Mouse (Mus musculus): ENCODE measurements around the gene Tubb4a. TPM values are rescaled to one million over a fixed set of nuclear protein-coding genes. Genes with fewer than 3 reads are reported as not detected.
"Not testable (repeated sequence)": the region's sequence is repeated elsewhere in the genome, so short reads cannot be mapped to it uniquely, and the experiment has no call there.

The Tubb4a gene
- polyA plus RNA-seq (2012; rRNA removed), result 514 and 612 TPM in 2 replicates

DNA sequence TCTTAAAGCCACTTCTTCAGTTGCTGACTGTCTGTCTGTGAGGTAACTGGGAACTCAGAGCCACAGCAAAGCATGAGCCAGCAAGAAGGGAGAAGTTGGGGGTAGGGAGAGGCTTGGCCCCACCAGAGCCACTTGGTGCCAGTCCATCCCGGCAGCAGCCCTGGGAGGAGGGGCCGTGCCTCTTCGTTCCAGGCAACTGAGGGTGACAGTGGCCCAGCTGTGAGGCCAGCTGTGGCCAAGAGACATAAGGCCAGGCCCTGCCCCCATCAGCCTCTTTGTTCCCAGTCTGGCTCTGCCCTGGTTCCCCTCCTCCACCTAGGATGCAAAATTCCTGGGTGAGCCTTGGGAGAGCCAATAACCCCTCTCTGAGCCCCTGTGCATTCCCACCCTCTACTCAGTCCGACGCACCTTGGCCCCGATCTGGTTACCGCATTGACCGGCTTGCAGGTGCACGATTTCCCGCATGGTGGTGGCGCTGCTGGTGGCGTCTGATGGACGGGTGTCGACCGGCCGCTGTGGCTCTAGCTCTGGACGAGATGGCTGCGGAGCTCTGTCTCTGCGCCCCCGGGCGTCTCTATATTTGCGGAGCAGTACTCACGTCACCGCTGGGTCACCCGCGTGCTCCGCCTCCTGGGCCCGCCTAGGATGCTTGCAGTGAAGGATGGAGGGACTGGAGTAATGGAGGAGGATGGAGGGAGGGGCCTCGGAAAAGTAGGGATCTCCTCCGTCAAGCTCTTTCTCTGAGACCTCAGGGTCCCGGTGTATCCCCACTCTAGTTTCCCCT lies at the start of gene Tubb4a:
Gene Tubb4a, minus strand, starts transcription at position 734 of the 784 bp plus-strand sequence.
- peak; percentile 80 to 92 for DNase-seq (ENCODE audit: extremely low spot score in 1 of 2, low spot score in 1 of 2)

DNA sequence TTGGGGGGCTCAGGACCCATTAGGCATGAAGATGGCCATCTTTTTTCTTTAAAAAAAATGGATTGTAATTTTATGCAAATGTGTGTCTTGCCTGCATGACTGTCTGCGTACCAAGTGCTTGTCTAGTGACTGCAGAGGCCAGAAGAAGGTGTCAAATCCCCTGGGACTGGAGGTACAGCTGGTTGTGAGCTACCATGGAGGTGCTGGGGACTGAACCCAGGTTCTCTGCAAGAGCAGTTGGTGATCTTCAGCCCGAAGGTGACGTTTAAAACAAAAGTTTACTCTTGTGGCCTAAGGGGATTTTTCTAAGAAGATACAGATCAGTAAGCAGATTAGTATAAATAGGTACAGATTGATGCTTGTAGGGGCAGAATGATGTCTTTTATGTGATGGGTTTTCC lies 48.1 kb upstream of the Tubb4a start:
- no peak for DNase-seq (ENCODE audit: extremely low spot score in 1 of 2, low spot score in 1 of 2)

DNA sequence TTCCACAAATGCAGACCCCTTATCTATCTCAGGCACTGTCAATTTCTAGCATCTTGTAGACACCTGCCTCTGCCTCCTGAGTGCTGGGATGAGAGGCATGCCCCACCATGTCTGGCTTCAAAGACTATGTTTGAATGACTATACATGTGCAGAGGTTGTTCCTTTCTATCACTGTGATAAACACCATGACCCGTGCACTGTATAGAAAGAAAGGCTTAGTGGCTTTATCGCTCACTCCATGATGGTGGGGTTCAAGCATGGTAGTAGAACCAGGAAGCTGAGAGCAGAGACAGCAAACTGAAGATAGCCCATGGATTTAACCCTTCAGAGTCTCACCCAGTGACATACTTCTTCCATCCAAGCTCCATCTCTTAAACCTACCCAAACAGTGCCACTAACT lies 47.1 kb upstream of the Tubb4a start:
- no peak for DNase-seq (ENCODE audit: extremely low spot score in 1 of 2, low spot score in 1 of 2)

DNA sequence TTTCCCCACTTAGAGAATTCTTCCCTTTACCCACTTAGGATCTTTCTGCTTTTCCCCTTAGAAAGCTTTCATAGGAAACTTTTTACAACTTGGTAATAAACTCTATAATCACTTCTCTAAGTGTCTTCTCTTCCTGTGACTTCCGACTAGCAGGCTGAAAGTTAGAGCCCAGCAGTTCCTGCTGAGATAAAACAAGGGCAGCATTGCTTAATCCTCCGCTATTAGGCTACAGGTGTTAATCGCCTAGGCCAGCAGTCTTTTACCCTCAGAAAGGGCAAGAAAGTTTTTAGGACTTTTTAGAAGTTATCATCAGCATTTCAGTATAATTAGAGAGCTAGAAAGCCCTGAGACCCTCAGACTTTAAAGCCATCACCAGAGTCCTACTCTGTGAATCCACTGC lies 46.4 kb upstream of the Tubb4a start:
- not testable (repeated sequence) for DNase-seq (ENCODE audit: extremely low spot score in 1 of 2, low spot score in 1 of 2)

- DNase-seq (ENCODE audit: extremely low spot score in 1 of 2, low spot score in 1 of 2), result no peak
Observed at GRCm38 (mm10) chr17:57131793-57132192, 44.2 kb upstream of the Tubb4a start.

DNA sequence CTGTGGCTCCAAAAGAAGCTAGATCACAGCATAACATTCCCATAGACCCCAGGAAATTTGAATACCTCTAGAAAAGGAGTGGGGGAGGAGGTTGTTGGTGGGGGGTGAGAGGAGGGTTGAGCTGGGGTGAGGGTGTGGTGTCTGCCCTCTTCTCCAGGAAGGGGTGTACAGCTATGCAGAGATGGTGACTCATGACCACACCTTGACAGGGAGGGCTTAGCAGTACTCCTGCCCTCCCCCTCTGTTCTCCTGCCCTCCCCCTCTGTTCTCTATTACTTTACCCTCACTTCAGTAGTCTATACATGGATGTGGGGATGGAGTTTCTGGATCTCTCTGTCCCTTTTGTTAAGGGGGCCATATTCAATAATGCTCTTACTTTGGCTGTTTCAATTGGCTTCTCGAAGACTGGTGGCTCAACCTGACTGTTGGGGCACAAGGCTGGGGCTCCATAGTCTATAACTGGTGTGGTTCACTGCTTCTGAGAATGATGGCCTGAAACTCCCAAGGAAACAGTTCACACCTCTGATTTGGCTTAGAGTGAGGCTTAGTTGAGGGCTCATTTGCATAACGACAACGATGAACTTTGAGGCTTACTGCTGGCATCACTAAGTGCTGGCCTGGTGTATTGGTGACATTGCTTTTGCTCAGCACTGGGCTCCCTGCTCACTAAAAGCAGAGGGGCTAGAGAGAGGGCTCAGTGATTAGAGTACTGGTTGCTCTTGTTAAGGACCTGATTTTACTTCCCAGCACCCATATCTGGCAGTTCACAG lies 38.5 kb upstream of the Tubb4a start:
- DNase-seq (ENCODE audit: extremely low spot score in 1 of 2, low spot score in 1 of 2), result no peak

DNA sequence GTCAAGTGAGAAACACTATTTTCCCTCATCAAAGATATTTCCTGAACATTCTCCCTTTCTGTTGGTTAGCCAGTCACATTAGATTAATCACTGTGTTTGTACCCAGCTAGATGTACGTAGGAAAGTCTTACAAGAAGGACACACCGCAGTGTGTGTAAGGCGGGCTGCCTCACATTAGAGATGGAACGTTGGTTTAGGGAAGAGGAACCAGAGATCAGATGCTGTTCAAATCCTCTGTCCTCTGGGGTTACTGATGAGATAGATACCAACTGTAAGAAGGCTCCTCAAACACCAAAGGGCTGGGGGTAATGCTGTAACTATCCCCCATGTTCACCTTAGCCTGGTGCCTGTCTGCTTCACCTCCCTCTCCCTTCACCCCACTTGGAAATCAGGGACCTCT lies 37.2 kb upstream of the Tubb4a start:
- no peak for DNase-seq (ENCODE audit: extremely low spot score in 1 of 2, low spot score in 1 of 2)

DNA sequence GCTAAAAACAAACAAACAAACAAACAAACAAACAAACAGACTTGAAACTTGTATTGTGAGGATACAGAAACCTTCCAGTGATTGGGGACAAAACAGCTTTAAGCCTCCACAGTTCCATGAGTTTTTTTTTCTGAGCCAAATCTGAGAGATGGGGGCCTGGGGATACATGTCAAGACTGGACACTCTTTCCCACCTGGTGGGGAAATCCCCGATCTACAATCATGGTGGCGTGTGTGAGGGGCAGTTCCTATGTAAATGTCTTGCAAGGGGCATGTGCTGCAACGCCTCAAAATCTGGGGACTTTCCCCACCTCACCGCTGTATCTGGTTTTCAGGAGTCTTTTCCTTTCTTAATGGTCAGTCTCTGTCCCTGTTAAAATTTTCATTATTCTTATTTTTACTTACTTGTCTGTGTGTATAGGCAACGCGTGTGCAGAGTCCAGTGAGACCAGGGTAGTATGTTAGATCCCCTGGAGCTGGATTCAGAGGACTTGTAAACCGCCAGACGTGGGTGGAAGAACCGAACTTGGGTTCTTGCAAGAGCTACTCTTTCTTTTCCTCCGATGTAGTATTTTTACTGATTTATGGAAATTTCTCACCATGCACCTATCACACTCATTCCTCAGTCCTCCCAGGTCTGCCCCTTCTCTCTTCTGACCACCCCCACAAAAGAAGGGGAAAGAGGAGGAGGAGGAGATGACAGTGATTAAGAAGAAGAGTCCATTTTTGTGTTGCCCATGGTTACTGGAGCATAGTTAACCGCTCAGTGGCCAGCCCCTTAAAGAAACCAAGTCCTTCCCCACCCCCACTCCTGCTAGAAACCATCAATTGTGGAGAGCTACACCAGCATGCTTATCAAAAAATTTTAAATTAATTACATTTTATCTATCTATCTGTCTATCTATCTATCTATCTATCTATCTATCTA lies 35.9 kb upstream of the Tubb4a start:
- DNase-seq (ENCODE audit: extremely low spot score in 1 of 2, low spot score in 1 of 2), result no peak

GRCm38 (mm10) chr17:57121856-57122255 lies 34.3 kb upstream of the Tubb4a start:
- no peak for DNase-seq (ENCODE audit: extremely low spot score in 1 of 2, low spot score in 1 of 2)

DNA sequence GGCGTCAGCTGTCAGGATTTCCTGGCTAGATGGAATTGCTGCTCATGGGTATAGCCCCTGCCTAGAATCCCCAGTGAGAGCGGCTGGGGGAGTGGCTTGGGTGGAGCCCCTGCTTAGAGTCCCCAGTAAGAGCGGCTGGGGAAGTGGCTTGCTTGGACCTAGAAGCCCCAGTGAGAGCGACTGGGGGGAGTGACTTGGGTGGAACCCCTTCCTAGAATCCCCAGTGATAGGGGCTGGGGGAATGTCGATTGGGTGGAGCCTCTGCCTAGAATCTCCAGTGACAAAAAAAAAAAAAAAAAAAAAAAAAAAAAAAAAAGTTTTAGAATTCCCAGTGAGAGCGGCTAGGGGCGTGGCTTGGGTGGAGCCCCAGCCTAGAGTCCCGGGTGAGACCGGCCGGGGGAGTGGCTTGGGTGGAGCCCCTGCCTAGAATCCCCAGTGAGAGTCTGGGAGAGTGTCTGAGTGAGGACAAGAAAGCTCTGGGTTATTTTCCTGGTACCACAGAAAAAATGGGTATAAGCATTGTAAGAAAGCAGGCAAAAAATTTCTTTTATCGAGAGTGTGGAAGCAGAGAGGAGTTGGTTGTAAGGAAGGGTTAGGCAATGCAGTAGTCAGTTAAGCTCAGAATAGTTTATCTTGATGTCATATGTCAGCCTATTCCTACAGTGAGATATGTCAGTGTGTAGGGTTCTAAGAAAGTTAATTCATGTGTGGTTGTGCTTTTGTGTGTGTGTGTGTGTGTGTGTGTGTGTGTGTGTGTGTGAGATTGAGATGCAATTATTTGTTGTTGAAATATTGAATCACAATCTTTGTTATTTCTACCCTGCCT lies 31.2 kb upstream of the Tubb4a start:
- DNase-seq (ENCODE audit: extremely low spot score in 1 of 2, low spot score in 1 of 2), result no peak

GRCm38 (mm10) chr17:57116801-57117200 lies 29.2 kb upstream of the Tubb4a start:
- no peak for DNase-seq (ENCODE audit: extremely low spot score in 1 of 2, low spot score in 1 of 2)

DNA sequence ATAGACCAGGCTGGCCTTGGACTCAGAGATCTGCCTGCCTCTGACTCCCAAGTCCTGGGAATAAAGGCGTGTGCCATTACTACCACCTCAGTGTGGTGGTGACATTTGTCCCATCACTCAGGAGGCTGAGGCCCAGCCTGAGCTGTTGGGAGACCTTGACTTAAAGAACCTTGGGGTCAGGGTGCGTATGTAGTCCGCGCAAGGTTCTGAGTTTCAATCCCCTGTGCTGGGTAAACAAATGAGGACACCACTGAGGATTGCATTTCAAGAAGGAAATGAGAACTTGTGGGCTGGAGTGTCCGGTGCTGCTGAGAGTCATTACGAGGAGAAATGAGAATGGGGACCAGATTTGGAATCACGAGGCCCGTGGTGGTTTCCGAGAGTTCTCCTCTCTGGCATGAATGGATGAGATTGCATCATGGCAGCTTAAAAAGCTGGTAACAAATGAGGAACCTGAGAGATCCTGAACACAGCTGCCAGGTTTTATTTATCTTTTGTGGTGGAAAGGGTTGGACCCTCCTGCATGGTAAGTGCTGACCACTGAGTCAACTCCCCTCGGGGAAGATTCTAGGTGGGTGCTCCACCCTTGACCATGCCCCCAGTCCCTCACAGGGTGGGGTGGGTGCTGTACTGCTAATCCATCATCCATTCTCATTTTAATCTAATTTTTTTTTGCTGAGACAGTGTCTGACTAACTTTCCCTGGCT lies 25.3 kb upstream of the Tubb4a start:
- DNase-seq (ENCODE audit: extremely low spot score in 1 of 2, low spot score in 1 of 2), result no peak

DNA sequence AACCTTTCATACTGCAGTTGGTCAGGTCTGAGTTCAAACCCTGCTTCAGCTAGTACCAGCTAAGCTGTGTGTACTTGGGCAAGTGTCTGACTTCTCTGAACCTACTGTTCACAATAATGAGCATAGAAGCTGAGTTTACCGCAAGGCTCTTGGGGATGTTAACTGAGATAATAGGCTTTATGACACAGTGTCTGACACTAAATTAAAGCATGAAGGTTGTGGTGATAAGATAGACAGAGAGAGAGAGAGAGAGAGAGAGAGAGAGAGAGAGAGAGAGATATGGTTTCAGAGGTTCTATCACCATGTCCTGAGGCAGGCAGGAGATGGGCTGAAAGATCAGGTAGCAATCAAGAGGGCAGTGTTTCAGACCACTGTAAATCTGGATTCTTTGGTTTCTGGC lies 22.4 kb upstream of the Tubb4a start:
- no peak for DNase-seq (ENCODE audit: extremely low spot score in 1 of 2, low spot score in 1 of 2)

- DNase-seq (ENCODE audit: extremely low spot score in 1 of 2, low spot score in 1 of 2), result no peak
Observed at GRCm38 (mm10) chr17:57108666-57109171, 21.1 kb upstream of the Tubb4a start.

GRCm38 (mm10) chr17:57108040-57108665 lies 20.6 kb upstream of the Tubb4a start:
- no peak for DNase-seq (ENCODE audit: extremely low spot score in 1 of 2, low spot score in 1 of 2)

- DNase-seq (ENCODE audit: extremely low spot score in 1 of 2, low spot score in 1 of 2), result no peak
Observed at GRCm38 (mm10) chr17:57107064-57107463, 19.5 kb upstream of the Tubb4a start.

DNA sequence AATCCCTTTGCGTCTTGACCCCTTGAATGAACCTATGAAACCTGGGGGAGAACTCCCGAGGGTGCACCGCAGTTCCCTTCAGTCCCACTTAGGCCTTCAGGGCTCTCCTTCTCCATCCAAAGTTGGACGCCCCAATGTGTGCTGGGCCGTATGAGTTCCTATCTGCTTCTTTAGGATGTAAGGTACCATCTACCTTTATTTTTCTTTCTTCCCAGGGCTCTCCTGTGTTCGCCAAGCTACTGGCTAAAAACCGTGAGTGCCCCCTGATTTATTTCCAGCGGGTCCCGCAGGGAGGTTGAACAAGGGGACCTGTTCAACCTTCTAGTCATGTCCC lies 18.4 kb upstream of the Tubb4a start:
- DNase-seq (ENCODE audit: extremely low spot score in 1 of 2, low spot score in 1 of 2), result no peak

- no peak for DNase-seq (ENCODE audit: extremely low spot score in 1 of 2, low spot score in 1 of 2)
Observed at GRCm38 (mm10) chr17:57105181-57106034, 17.8 kb upstream of the Tubb4a start, which contains the start of gene Tnfsf9. Gene Tnfsf9 (plus strand): TSS chr17:57105325.

Data from frontal cortex, adult 2 months (tissue).